Mouse (Mus musculus): Measurements from ENCODE around the gene Otogl. TPM values are rescaled to one million over a fixed set of nuclear protein-coding genes. Genes with fewer than 3 reads are reported as not detected.

Otogl gene
- total RNA-seq (2015; ENCODE audit: low replicate concordance) (0.36 and 0.42 TPM in 2 replicates), total RNA-seq (2017; ENCODE audit: low replicate concordance) (not detected in 2 replicates)

- ATAC-seq (replicated peaks; ENCODE audit: low FRiP score, poor library complexity, severe bottlenecking) = no peak
Observed at GRCm38 (mm10) chr10:107912084-107912573, at the start of gene Otogl. Gene Otogl, minus strand, starts transcription at chr10:107912134.

GRCm38 (mm10) chr10:107956588-107956987, 44.7 kb upstream of the Otogl start:
- ATAC-seq (replicated peaks; ENCODE audit: low FRiP score, poor library complexity, severe bottlenecking) = no peak

GRCm38 (mm10) chr10:107954444-107954843, 42.5 kb upstream of the Otogl start:
- ATAC-seq (replicated peaks; ENCODE audit: low FRiP score, poor library complexity, severe bottlenecking) = no peak

GRCm38 (mm10) chr10:107951596-107951995, 39.7 kb upstream of the Otogl start:
- no peak for ATAC-seq (replicated peaks; ENCODE audit: low FRiP score, poor library complexity, severe bottlenecking)

- no peak for ATAC-seq (replicated peaks; ENCODE audit: low FRiP score, poor library complexity, severe bottlenecking)
Observed at GRCm38 (mm10) chr10:107949945-107950344, 38.0 kb upstream of the Otogl start.

- no peak for ATAC-seq (replicated peaks; ENCODE audit: low FRiP score, poor library complexity, severe bottlenecking)
Observed at GRCm38 (mm10) chr10:107948647-107949046, 36.7 kb upstream of the Otogl start.

- ATAC-seq (replicated peaks; ENCODE audit: low FRiP score, poor library complexity, severe bottlenecking) = no peak
Observed at GRCm38 (mm10) chr10:107948038-107948437, 36.1 kb upstream of the Otogl start.

- no peak for ATAC-seq (replicated peaks; ENCODE audit: low FRiP score, poor library complexity, severe bottlenecking)
Observed at GRCm38 (mm10) chr10:107946348-107946747, 34.4 kb upstream of the Otogl start.

GRCm38 (mm10) chr10:107943859-107944258, 31.9 kb upstream of the Otogl start:
- no peak for ATAC-seq (replicated peaks; ENCODE audit: low FRiP score, poor library complexity, severe bottlenecking)

- no peak for ATAC-seq (replicated peaks; ENCODE audit: low FRiP score, poor library complexity, severe bottlenecking)
Observed at GRCm38 (mm10) chr10:107941188-107941900, 29.4 kb upstream of the Otogl start.

- no peak for ATAC-seq (replicated peaks; ENCODE audit: low FRiP score, poor library complexity, severe bottlenecking)
Observed at GRCm38 (mm10) chr10:107940302-107940701, 28.4 kb upstream of the Otogl start.

- ATAC-seq (replicated peaks; ENCODE audit: low FRiP score, poor library complexity, severe bottlenecking) = no peak
Observed at GRCm38 (mm10) chr10:107939821-107940220, 27.9 kb upstream of the Otogl start.

GRCm38 (mm10) chr10:107934055-107934454, 22.1 kb upstream of the Otogl start:
- no peak for ATAC-seq (replicated peaks; ENCODE audit: low FRiP score, poor library complexity, severe bottlenecking)

GRCm38 (mm10) chr10:107933527-107933926, 21.6 kb upstream of the Otogl start:
- ATAC-seq (replicated peaks; ENCODE audit: low FRiP score, poor library complexity, severe bottlenecking) = no peak

- no peak for ATAC-seq (replicated peaks; ENCODE audit: low FRiP score, poor library complexity, severe bottlenecking)
Observed at GRCm38 (mm10) chr10:107931833-107932828, 20.2 kb upstream of the Otogl start.

GRCm38 (mm10) chr10:107930471-107931021, 18.6 kb upstream of the Otogl start:
- ATAC-seq (replicated peaks; ENCODE audit: low FRiP score, poor library complexity, severe bottlenecking) = no peak

GRCm38 (mm10) chr10:107925306-107925705, 13.4 kb upstream of the Otogl start:
- ATAC-seq (replicated peaks; ENCODE audit: low FRiP score, poor library complexity, severe bottlenecking) = no peak

- ATAC-seq (replicated peaks; ENCODE audit: low FRiP score, poor library complexity, severe bottlenecking) = no peak
Observed at GRCm38 (mm10) chr10:107923860-107924259, 11.9 kb upstream of the Otogl start.

- ATAC-seq (replicated peaks; ENCODE audit: low FRiP score, poor library complexity, severe bottlenecking) = no peak
Observed at GRCm38 (mm10) chr10:107922750-107923149, 10.8 kb upstream of the Otogl start.

GRCm38 (mm10) chr10:107921549-107921948, 9.6 kb upstream of the Otogl start:
- ATAC-seq (replicated peaks; ENCODE audit: low FRiP score, poor library complexity, severe bottlenecking) = no peak
